Mouse (Mus musculus) adrenal gland, adult 8-10 months (tissue): ENCODE results near the gene Pycr1. TPM values are rescaled to one million over a fixed set of nuclear protein-coding genes. Genes with fewer than 3 reads are reported as not detected.
"Not testable (repeated sequence)": the region's sequence is repeated elsewhere in the genome, so short reads cannot be mapped to it uniquely, and the experiment has no call there.

Experiments used
- DNase-seq: peaks from one replicate; pipeline ENCODE4 v3.0.0; 2022
- total RNA-seq, 4 experiments: library from RNA; stranded (reverse); gene quantifications; 2 replicates each; pipeline ENCODE4 v1.2.4; 2022

Gene Pycr1
- total RNA-seq = 1 to 10 TPM in 3 of 4 experiments, under 1 TPM in 1; 0.73 to 2.0 (median 1.3) TPM

- peak; percentile 91 for DNase-seq
These were observed at the start of gene Pycr1 for GRCm38 (mm10) chr11:120643601-120643987. Gene Pycr1, minus strand, starts transcription at chr11:120643769.

- DNase-seq = peak; percentile 60
These were observed 49.0 kb upstream of the Pycr1 start for GRCm38 (mm10) chr11:120692471-120693011.

GRCm38 (mm10) chr11:120689365-120689764, 45.8 kb upstream of the Pycr1 start:
- DNase-seq = no peak

- DNase-seq = no peak
These were observed 43.2 kb upstream of the Pycr1 start for GRCm38 (mm10) chr11:120686650-120687272.

GRCm38 (mm10) chr11:120684660-120685059, 41.1 kb upstream of the Pycr1 start:
- no peak for DNase-seq

GRCm38 (mm10) chr11:120684086-120684485, 40.5 kb upstream of the Pycr1 start:
- no peak for DNase-seq

GRCm38 (mm10) chr11:120683536-120683935, 40.0 kb upstream of the Pycr1 start:
- no peak for DNase-seq

- DNase-seq = no peak
These were observed 39.1 kb upstream of the Pycr1 start for GRCm38 (mm10) chr11:120682683-120683082.

- no peak for DNase-seq
These were observed 36.3 kb upstream of the Pycr1 start for GRCm38 (mm10) chr11:120679909-120680308.

GRCm38 (mm10) chr11:120676951-120677350, 33.4 kb upstream of the Pycr1 start:
- no peak for DNase-seq

- DNase-seq = not testable (repeated sequence)
These were observed 32.3 kb upstream of the Pycr1 start for GRCm38 (mm10) chr11:120675875-120676274.

- no peak for DNase-seq
These were observed 30.1 kb upstream of the Pycr1 start for GRCm38 (mm10) chr11:120673594-120674122.

GRCm38 (mm10) chr11:120672687-120673593, 29.4 kb upstream of the Pycr1 start, which contains the start of gene Aspscr1:
Gene Aspscr1, plus strand, starts transcription at chr11:120672973.
- DNase-seq = peak; percentile 91

- DNase-seq = no peak
These were observed 23.0 kb upstream of the Pycr1 start for GRCm38 (mm10) chr11:120666617-120667016.

GRCm38 (mm10) chr11:120665406-120665805, 21.8 kb upstream of the Pycr1 start:
- no peak for DNase-seq

- DNase-seq = no peak
These were observed 20.1 kb upstream of the Pycr1 start for GRCm38 (mm10) chr11:120663714-120664113.

GRCm38 (mm10) chr11:120662759-120663158, 19.2 kb upstream of the Pycr1 start:
- no peak for DNase-seq

GRCm38 (mm10) chr11:120661076-120661460, 17.5 kb upstream of the Pycr1 start, which contains the start of gene Notum:
Gene Notum, minus strand, starts transcription at chr11:120661175.
- DNase-seq = no peak

- no peak for DNase-seq
These were observed 16.9 kb upstream of the Pycr1 start for GRCm38 (mm10) chr11:120660301-120661075.

GRCm38 (mm10) chr11:120659509-120660300, 16.1 kb upstream of the Pycr1 start:
- no peak for DNase-seq

- peak; percentile 67 for DNase-seq
These were observed 15.4 kb upstream of the Pycr1 start for GRCm38 (mm10) chr11:120658876-120659410.
